Mouse (Mus musculus) E14TG2a.4 (cell line): ENCODE measurements around the gene Nrg3.

Experiments used
- H3K27me3 ChIP-seq: 2 replicates; pipeline ENCODE4 v1.6.1; 2014; ENCODE audit warnings: low read length, control low read depth; ENCODE audit not compliant: insufficient read depth
- H3K36me3 ChIP-seq: 2 replicates; pipeline ENCODE4 v1.6.1; 2014; ENCODE audit warnings: low read length, control low read depth; ENCODE audit not compliant: insufficient read depth
- H3K4me1 ChIP-seq: replicated peaks from 2 replicates; pipeline ENCODE4 v1.6.1; 2014; ENCODE audit warnings: low read depth, low read length, control low read depth
- H3K4me3 ChIP-seq: replicated peaks from 2 replicates; pipeline ENCODE4 v1.5.1; 2014; ENCODE audit warnings: mild to moderate bottlenecking, low read length
- H3K9me3 ChIP-seq: 2 replicates; pipeline ENCODE4 v1.6.1; 2014; ENCODE audit warnings: low read length, control low read depth
- CTCF ChIP-seq: conservative IDR thresholded peaks from 2 replicates; pipeline ENCODE4 v1.5.1; 2014; ENCODE audit warnings: low read length
- NANOG ChIP-seq: IDR thresholded peaks from 2 replicates; pipeline ENCODE4 v1.6.1; 2014; ENCODE audit warnings: borderline replicate concordance, low read length, mixed read lengths
- POU5F1 ChIP-seq: IDR thresholded peaks from 2 replicates; pipeline ENCODE4 v1.6.1; 2014; ENCODE audit warnings: low read length, borderline replicate concordance

Nrg3 gene

GRCm38 (mm10) chr14:38576796-38577195, 896.1 kb downstream of the Nrg3 start:
- Histone ChIP-seq H3K4me3 (no peak overlapping the region), H3K4me1 (no peaks in the 10 kb centered on the region), H3K36me3 (no peaks in the 10 kb centered on the region), H3K27me3 (no peaks in the 10 kb centered on the region), H3K9me3 (no peaks in the 10 kb centered on the region)
- TF ChIP-seq CTCF (no peak), NANOG (no peak), POU5F1 (no peak)

- TF ChIP-seq CTCF = no peak
- no peak for TF ChIP-seq NANOG
- H3K36me3 ChIP-seq = no peaks in the 10 kb centered on the region
- H3K9me3 ChIP-seq = no peaks in the 10 kb centered on the region
- no peaks in the 10 kb centered on the region for H3K4me1 ChIP-seq
- H3K4me3 ChIP-seq = no peak overlapping the region
- H3K27me3 ChIP-seq = no peaks in the 10 kb centered on the region
These were observed 904.7 kb downstream of the Nrg3 start for GRCm38 (mm10) chr14:38568184-38568583.

DNA sequence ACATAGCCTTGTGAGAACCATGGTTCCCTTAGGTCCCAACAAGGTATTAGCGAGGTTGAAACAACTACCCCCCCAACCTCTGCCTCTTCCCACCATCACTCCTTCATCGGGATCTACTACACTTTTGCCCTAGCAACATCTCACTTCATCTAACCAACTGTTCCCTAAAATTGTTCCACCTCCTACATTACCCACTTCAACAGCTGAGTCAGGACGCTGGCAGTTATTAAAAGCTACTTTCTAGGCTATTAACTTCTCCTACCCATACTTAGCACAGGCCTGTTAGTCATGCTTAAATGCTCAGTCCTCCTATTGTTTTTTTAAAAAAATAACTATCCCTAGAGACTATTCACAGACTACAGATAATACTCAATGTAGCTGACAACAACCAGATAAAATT, 906.7 kb downstream of the Nrg3 start:
- Histone ChIP-seq H3K4me1 (no peaks in the 10 kb centered on the region), H3K36me3 (no peaks in the 10 kb centered on the region), H3K9me3 (no peaks in the 10 kb centered on the region), H3K27me3 (no peaks in the 10 kb centered on the region), H3K4me3 (no peak overlapping the region)
- no peak for TF ChIP-seq CTCF
- no peak for TF ChIP-seq POU5F1
- TF ChIP-seq NANOG = no peak

- TF ChIP-seq NANOG (no peak), POU5F1 (no peak), CTCF (no peak)
- H3K27me3 ChIP-seq = no peaks in the 10 kb centered on the region
- H3K4me1 ChIP-seq = no peaks in the 10 kb centered on the region
- H3K4me3 ChIP-seq = no peak overlapping the region
- H3K36me3 ChIP-seq = no peaks in the 10 kb centered on the region
- H3K9me3 ChIP-seq = peaks cover 10% of the 10 kb centered on the region; the same call in 1 of the 2 replicates
These were observed 918.3 kb downstream of the Nrg3 start for GRCm38 (mm10) chr14:38554636-38555035.

DNA sequence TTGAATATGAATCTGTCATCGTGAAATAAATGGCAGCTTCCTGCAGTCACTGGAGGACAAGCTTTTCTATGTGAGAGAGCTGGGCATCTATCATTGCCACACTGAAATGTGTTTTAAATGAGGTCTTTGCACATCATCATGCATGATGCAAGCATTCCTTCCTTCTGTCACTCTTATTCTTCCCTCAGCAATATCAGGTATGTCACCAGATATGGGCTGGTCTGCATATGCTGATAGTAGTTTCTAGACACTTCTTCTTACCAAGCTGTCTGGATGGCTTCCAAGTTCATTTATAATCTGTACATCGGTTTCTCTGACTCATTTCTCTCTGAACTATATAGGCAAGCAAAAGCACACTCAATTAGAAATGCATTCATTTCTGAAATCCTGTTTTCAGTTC, 925.6 kb downstream of the Nrg3 start:
- H3K4me3 ChIP-seq = no peak overlapping the region
- H3K36me3 ChIP-seq = no peaks in the 10 kb centered on the region
- no peaks in the 10 kb centered on the region for H3K4me1 ChIP-seq
- peaks cover 26% of the 10 kb centered on the region; the same call in 1 of the 2 replicates for H3K9me3 ChIP-seq
- TF ChIP-seq NANOG = no peak
- H3K27me3 ChIP-seq = no peaks in the 10 kb centered on the region

DNA sequence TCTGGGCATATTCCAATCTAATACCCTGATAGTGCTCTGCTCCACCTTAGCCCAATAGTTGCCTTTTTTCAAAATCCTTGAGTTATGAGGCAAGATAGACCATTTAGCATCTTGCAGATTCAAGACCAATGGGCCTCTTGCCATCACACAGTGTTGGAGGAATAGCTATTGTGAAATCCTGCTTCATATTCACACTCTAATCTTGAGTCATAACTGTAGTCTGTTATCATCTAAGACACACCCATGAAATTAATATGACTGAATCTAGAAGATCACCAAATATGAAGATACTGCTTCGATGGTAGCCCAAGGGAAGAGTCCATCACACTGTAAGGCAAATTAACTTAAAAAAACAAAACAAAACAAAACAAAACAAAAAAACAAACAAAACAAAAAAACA, 937.7 kb downstream of the Nrg3 start:
- H3K27me3 ChIP-seq = no peaks in the 10 kb centered on the region
- no peaks in the 10 kb centered on the region for H3K36me3 ChIP-seq
- H3K9me3 ChIP-seq = no peaks in the 10 kb centered on the region
- H3K4me1 ChIP-seq = no peaks in the 10 kb centered on the region
- TF ChIP-seq NANOG = no peak
- TF ChIP-seq CTCF = no peak
- TF ChIP-seq POU5F1 = no peak
- H3K4me3 ChIP-seq = no peak overlapping the region

DNA sequence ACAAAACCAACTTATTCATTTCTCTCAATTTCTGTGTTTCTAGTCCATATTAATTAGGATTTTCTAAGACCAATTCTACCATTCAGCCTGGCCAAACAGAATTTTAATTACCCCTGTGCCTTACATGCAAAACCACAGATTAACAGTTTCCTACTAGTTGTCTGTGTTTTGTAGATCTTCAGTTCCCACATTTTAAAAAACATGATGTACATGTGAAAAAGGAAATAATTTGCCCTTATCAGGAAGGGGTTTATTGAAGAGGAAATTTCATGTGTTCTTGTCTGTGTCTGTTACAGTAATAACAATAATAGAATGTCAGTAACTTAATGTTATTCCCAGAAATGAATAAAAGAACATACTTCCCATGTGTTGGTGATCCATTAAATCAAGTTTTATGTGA, 939.4 kb downstream of the Nrg3 start:
- Histone ChIP-seq H3K4me3 (no peak overlapping the region), H3K4me1 (no peaks in the 10 kb centered on the region), H3K36me3 (no peaks in the 10 kb centered on the region), H3K27me3 (no peaks in the 10 kb centered on the region), H3K9me3 (no peaks in the 10 kb centered on the region)
- no peak for TF ChIP-seq CTCF
- no peak for TF ChIP-seq NANOG
- TF ChIP-seq POU5F1 = no peak

- Histone ChIP-seq H3K36me3 (no peaks in the 10 kb centered on the region), H3K4me1 (no peaks in the 10 kb centered on the region)
These were observed 956.7 kb downstream of the Nrg3 start for GRCm38 (mm10) chr14:38516232-38516631.

DNA sequence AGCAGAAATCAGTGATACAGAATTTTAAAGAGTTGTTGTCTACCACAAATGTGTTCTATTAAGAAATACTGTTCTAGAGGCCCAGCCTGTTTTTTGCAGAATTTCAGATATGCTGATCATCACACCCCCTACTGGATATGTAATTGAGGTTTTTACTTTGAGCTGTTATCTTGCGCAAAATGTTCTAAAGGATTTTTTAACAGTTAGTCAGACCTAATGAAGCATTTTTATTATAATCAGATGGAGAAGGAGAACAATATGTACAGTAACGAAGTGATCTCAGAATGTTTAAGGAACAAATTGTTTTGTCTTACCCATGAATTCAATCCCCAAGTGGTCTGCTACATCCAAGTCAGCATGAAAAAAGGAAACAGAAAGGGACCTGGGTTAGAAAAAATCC, 963.9 kb downstream of the Nrg3 start:
- Histone ChIP-seq H3K9me3 (no peaks in the 10 kb centered on the region), H3K27me3 (no peaks in the 10 kb centered on the region), H3K4me1 (no peaks in the 10 kb centered on the region), H3K36me3 (no peaks in the 10 kb centered on the region), H3K4me3 (no peak overlapping the region)
- TF ChIP-seq POU5F1 = no peak
- no peak for TF ChIP-seq NANOG
- TF ChIP-seq CTCF = no peak

More at GRCm38 (mm10) chr14:38516232-38516631, 956.7 kb downstream of the Nrg3 start:
- Histone ChIP-seq H3K4me3 (no peak overlapping the region), H3K9me3 (no peaks in the 10 kb centered on the region), H3K27me3 (no peaks in the 10 kb centered on the region)
- no peak for TF ChIP-seq NANOG
- no peak for TF ChIP-seq POU5F1
- no peak for TF ChIP-seq CTCF
